10 mouse cellular contexts compared by ENCODE assay signal in genomic region chr4:150663192-150663591, GRCm38 (mm10). TPM values are rescaled to one million over a fixed set of nuclear protein-coding genes. Genes with fewer than 3 reads are reported as not detected.
A peak's percentile ranks its signal among the peaks of the same experiment; 100 is the strongest.
DNase-seq lines count a peak whose midpoint lies in the region; ATAC-seq and TF ChIP-seq lines count a peak whose summit lies in the region.
"Had no signal": no experiment of that assay in that cellular context is flagged by ENCODE, and none has a peak within 500 bp of the region (broad histone marks: within the 10 kb centered on the region; RNA-seq: fewer than 3 reads in every experiment).

No protein-coding gene starts in this region.

- H3K27ac ChIP-seq in kidney, postnatal 0 days = no peak overlapping the region
- no peak overlapping the region for H3K27ac ChIP-seq in kidney, embryonic 14.5 days (ENCODE audit: low read depth, low read length)
- no peak overlapping the region for H3K27ac ChIP-seq in liver, embryonic 14.5 days
- H3K27ac ChIP-seq: heart, embryonic 15.5 days had no signal

- no peak for TF ChIP-seq EP300 in liver, embryonic 14.5 days (IDR thresholded peaks at IDR 0.05; ENCODE audit: low read depth)

- ATAC-seq in kidney, postnatal 0 days (replicated peaks; ENCODE audit: low FRiP score, low read depth) = no peak
- no peak for ATAC-seq in kidney, embryonic 14.5 days (ENCODE audit: low FRiP score, low TSS enrichment)
- no peak for ATAC-seq in liver, embryonic 14.5 days (ENCODE audit: insufficient read depth)

- peak; percentile 53 for DNase-seq in adrenal gland, postnatal 10 days
- DNase-seq in adrenal gland, adult 2 months = no peak
- DNase-seq in kidney, postnatal 0 days (ENCODE audit: low spot score) = peak; percentile 57
- DNase-seq in adrenal gland, postnatal 36 days = peak; percentile 36 to 42
- no peak for DNase-seq in liver, embryonic 14.5 days (ENCODE audit: low read depth in 3 of 3, low spot score in 3 of 3)
- DNase-seq in testis, postnatal 10 days (ENCODE audit: low spot score) = peak; percentile 72
- no peak for DNase-seq in layer of hippocampus, adult 8-10 months (ENCODE audit: low spot score in 2 of 2)

- H3K4me2 ChIP-seq in kidney, postnatal 0 days (ENCODE audit: low read length) = no peak overlapping the region
- no peak overlapping the region for H3K4me2 ChIP-seq in kidney, embryonic 14.5 days (replicated peaks; ENCODE audit: low read depth, low read length)
- no peak overlapping the region for H3K4me2 ChIP-seq in liver, embryonic 14.5 days (ENCODE audit: low read depth)
- H3K4me2 ChIP-seq: heart, embryonic 15.5 days had no signal

- no peaks in the 10 kb centered on the region for H3K27me3 ChIP-seq in kidney, postnatal 0 days (ENCODE audit: insufficient read depth, low read length)
- H3K27me3 ChIP-seq in kidney, embryonic 14.5 days (ENCODE audit: control insufficient read depth, insufficient read depth, low read length) = no peaks in the 10 kb centered on the region
- peaks cover 3% of the 10 kb centered on the region; the same call in 1 of the 2 replicates for H3K27me3 ChIP-seq in liver, embryonic 14.5 days (ENCODE audit: control insufficient read depth, insufficient read depth, low read length)

- 63% methylated on average over 12 of the region's 12 CpGs for WGBS in kidney, postnatal 0 days
- WGBS in kidney, embryonic 14.5 days = 61% methylated on average over 12 of the region's 12 CpGs
- WGBS in liver, embryonic 14.5 days (ENCODE audit: insufficient replicate concordance) = 42% methylated on average over 12 of the region's 12 CpGs

- no peaks in the 10 kb centered on the region for H3K9me3 ChIP-seq in kidney, postnatal 0 days (replicated peaks; ENCODE audit: low read length)
- no peaks in the 10 kb centered on the region for H3K9me3 ChIP-seq in kidney, embryonic 14.5 days (ENCODE audit: control insufficient read depth, low read length)
- H3K9me3 ChIP-seq in liver, embryonic 14.5 days (ENCODE audit: control insufficient read depth, low read length) = no peaks in the 10 kb centered on the region
- H3K9me3 ChIP-seq: heart, embryonic 15.5 days had no signal

- H3K4me3 ChIP-seq in kidney, postnatal 0 days (replicated peaks; ENCODE audit: low read depth, low read length) = no peak overlapping the region
- no peak overlapping the region for H3K4me3 ChIP-seq in kidney, embryonic 14.5 days (ENCODE audit: low read length)
- no peak overlapping the region for H3K4me3 ChIP-seq in liver, embryonic 14.5 days (ENCODE audit: insufficient read depth in 1 of 2, low read depth in 2 of 2, low read length in 2 of 2)
- H3K4me3 ChIP-seq: heart, embryonic 15.5 days; myocyte had no signal

- peaks cover 4% of the 10 kb centered on the region; the same call in 1 of the 2 replicates for H3K4me1 ChIP-seq in kidney, postnatal 0 days (replicated peaks; ENCODE audit: insufficient read depth, low read length)
- peaks cover 13% of the 10 kb centered on the region for H3K4me1 ChIP-seq in kidney, embryonic 14.5 days (ENCODE audit: control insufficient read depth, insufficient read depth, low read length)
- no peaks in the 10 kb centered on the region; a peak in 1 of 4 replicates for H3K4me1 ChIP-seq in liver, embryonic 14.5 days (replicated peaks; ENCODE audit: control insufficient read depth in 2 of 2, insufficient read depth in 2 of 2, low read length in 1 of 2)

- peak; percentile 72 for TF ChIP-seq CTCF in kidney, postnatal 0 days (IDR thresholded peaks at IDR 0.05; ENCODE audit: low read depth)
- peak; percentile 80 for TF ChIP-seq CTCF in liver, embryonic 14.5 days (IDR thresholded peaks at IDR 0.05; ENCODE audit: low read depth)

- no peaks in the 10 kb centered on the region for H3K36me3 ChIP-seq in kidney, postnatal 0 days (ENCODE audit: insufficient read depth, low read length)
- H3K36me3 ChIP-seq in kidney, embryonic 14.5 days (ENCODE audit: control insufficient read depth, insufficient read depth, low read length) = no peaks in the 10 kb centered on the region
- no peaks in the 10 kb centered on the region for H3K36me3 ChIP-seq in liver, embryonic 14.5 days (replicated peaks; ENCODE audit: control insufficient read depth, insufficient read depth, low read depth)
- H3K36me3 ChIP-seq: heart, embryonic 15.5 days had no signal

- H3K9ac ChIP-seq in kidney, postnatal 0 days (ENCODE audit: low read depth, low read length) = no peak overlapping the region
- H3K9ac ChIP-seq in kidney, embryonic 14.5 days (ENCODE audit: low read depth, low read length) = no peak overlapping the region
- no peak overlapping the region for H3K9ac ChIP-seq in liver, embryonic 14.5 days (replicated peaks)
- H3K9ac ChIP-seq: heart, embryonic 15.5 days had no signal

RNA-seq across cellular contexts. Expression of gene Slc45a1, which starts 11.2 kb away (rescaled TPM):
- total RNA-seq in adrenal gland, postnatal 10 days (2021) = 1 to 10 TPM in 1 of 2 experiments, under 1 TPM in 1; 0.72 to 1.7 TPM
- under 1 TPM; 0.37 to 0.62 TPM for total RNA-seq in adrenal gland, adult 2 months (2021)
- polyA plus RNA-seq in adrenal gland, adult 2 months (2012; rRNA removed) = 0.73 and 1.5 TPM in 2 replicates
- polyA plus RNA-seq in kidney, postnatal 0 days (2015; fragmentation: Nextera tagmentation; extraction: Ambion mirVana) = 0.04 TPM in 2 replicates
- polyA plus RNA-seq in kidney, embryonic 14.5 days (2014; fragmentation: Nextera tagmentation; extraction: Ambion mirVana) = not detected in 2 replicates
- total RNA-seq in adrenal gland, postnatal 36 days (2021) = under 1 TPM; 0.73 to 0.79 TPM
- 0.02 TPM in 1 of 2 replicates, not detected in the other for polyA plus RNA-seq in liver, embryonic 14.5 days (2012; rRNA removed)
- not detected in 2 replicates for polyA plus RNA-seq in liver, embryonic 14.5 days (2014; fragmentation: Nextera tagmentation; extraction: Ambion mirVana)
- 10 to 100 TPM; 36.2 to 45.2 (median 44.1) TPM for total RNA-seq in layer of hippocampus, adult 8-10 months (2022)
- polyA plus RNA-seq: heart, embryonic 15.5 days; myocyte had no signal

Comparison
In these comparisons a context has a peak if more than half of its experiments do, and no peak if none do; other contexts are left out.
1. DNase-seq: peak in adrenal gland, postnatal 10 days (single experiment), kidney, postnatal 0 days (single experiment), adrenal gland, postnatal 36 days (2 of 2) and testis, postnatal 10 days (single experiment); none in adrenal gland, adult 2 months (single experiment), liver, embryonic 14.5 days (0 of 3) and layer of hippocampus, adult 8-10 months (0 of 2).
2. RNA of gene Slc45a1, which starts 11.2 kb away (total RNA-seq): 36.2 to 45.2 TPM in layer of hippocampus, adult 8-10 months; 0.72 to 1.7 TPM in adrenal gland, postnatal 10 days, 0.73 to 0.79 TPM in adrenal gland, postnatal 36 days and 0.37 to 0.62 TPM in adrenal gland, adult 2 months; every median in the first group is over 10 times any median in the second.